In the genomic region with DNA sequence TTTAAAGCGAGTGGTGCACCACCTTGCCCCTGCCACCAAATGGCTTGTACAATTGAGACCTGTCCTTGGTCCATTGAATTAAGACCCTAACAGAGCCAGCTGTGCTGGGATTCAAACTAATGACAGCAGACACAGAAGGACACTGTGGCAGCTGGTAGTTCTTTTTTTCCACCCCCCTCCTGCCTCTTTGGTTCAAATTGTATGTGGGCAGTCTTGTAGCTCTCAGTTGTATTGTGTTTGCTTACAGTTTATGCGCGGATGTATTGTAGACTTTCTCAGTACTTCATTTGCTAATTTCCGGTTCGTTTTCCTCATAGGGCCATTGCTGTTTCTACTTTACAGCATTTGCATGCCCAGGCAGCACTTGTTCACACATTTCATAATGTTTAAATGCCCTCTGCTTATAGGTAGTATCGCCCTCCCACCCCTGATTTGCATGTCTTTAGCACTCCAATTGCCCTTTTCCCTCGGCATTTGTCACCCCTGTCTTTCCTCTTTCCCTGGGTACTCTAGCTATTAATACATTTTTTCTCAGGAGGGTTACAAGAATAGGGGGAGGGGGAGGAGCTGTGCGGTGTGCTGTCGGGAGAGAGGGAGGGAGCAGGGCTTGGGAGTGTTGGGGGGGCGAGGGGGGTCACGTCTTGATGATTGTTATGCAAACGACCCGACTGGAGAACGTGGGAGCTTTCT, we compare ENCODE assay signal across 8 mouse cellular contexts. TPM values are rescaled to one million over a fixed set of nuclear protein-coding genes. Genes with fewer than 3 reads are reported as not detected.
DNase-seq lines count a peak whose midpoint lies in the region; ATAC-seq and TF ChIP-seq lines count a peak whose summit lies in the region.

No protein-coding gene starts in this region.

- H3K4me3 ChIP-seq in CH12.LX (replicated peaks in 1 of 3; ENCODE audit: low read depth in 2 of 3, low read length in 2 of 3, poor library complexity in 1 of 3) = peak overlapping the region in 2 of 3 experiments; percentile 34 to 64
- peak overlapping the region; percentile 67 for H3K4me3 ChIP-seq in embryonic facial prominence, embryonic 15.5 days (replicated peaks)
- H3K4me3 ChIP-seq in hindbrain, embryonic 11.5 days (ENCODE audit: low read depth, low read length) = peak overlapping the region; percentile 71
- H3K4me3 ChIP-seq in liver, embryonic 15.5 days (replicated peaks) = peak overlapping the region; percentile 56

- no peak for TF ChIP-seq RAD21 in CH12.LX (IDR thresholded peaks at IDR 0.05; ENCODE audit: low read depth, low read length)

- TF ChIP-seq EP300 in CH12.LX (IDR thresholded peaks at IDR 0.05; ENCODE audit: low read length) = no peak

- peaks cover 57% of the 10 kb centered on the region for H3K27me3 ChIP-seq in CH12.LX (replicated peaks)
- no peaks in the 10 kb centered on the region for H3K27me3 ChIP-seq in embryonic facial prominence, embryonic 15.5 days
- no peaks in the 10 kb centered on the region for H3K27me3 ChIP-seq in hindbrain, embryonic 11.5 days (ENCODE audit: control insufficient read depth, insufficient read depth, low read length)
- peaks cover 78% of the 10 kb centered on the region for H3K27me3 ChIP-seq in liver, embryonic 15.5 days

- no peak overlapping the region for H3K27ac ChIP-seq in CH12.LX (ENCODE audit: insufficient read depth, low read depth)
- H3K27ac ChIP-seq in embryonic facial prominence, embryonic 15.5 days (replicated peaks) = peak overlapping the region; percentile 85
- peak overlapping the region; percentile 100 for H3K27ac ChIP-seq in hindbrain, embryonic 11.5 days (ENCODE audit: low read depth, low read length)
- H3K27ac ChIP-seq in liver, embryonic 15.5 days (replicated peaks) = no peak overlapping the region

- no peak for TF ChIP-seq POLR2A in CH12.LX (IDR thresholded peaks at IDR 0.05; ENCODE audit: low read depth, low read length)

- no peak for ATAC-seq in embryonic facial prominence, embryonic 15.5 days (ENCODE audit: insufficient number of reproducible peaks, low FRiP score, low TSS enrichment, low read depth)
- ATAC-seq in hindbrain, embryonic 11.5 days (ENCODE audit: low FRiP score) = peak; percentile 56
- no peak for ATAC-seq in liver, embryonic 15.5 days (ENCODE audit: insufficient read depth)

- peak overlapping the region; percentile 93 for H3K4me2 ChIP-seq in CH12.LX (ENCODE audit: insufficient read depth, low read depth, poor library complexity, severe bottlenecking)
- peak overlapping the region; percentile 88 for H3K4me2 ChIP-seq in embryonic facial prominence, embryonic 15.5 days (replicated peaks)
- H3K4me2 ChIP-seq in hindbrain, embryonic 11.5 days (replicated peaks; ENCODE audit: low read depth, low read length) = peak overlapping the region; percentile 86
- H3K4me2 ChIP-seq in liver, embryonic 15.5 days = peak overlapping the region; percentile 70

- H3K9ac ChIP-seq in CH12.LX (ENCODE audit: insufficient read depth, low read depth) = no peak overlapping the region
- H3K9ac ChIP-seq in embryonic facial prominence, embryonic 15.5 days = no peak overlapping the region
- peak overlapping the region; percentile 91 for H3K9ac ChIP-seq in hindbrain, embryonic 11.5 days (ENCODE audit: low read depth, low read length)
- no peak overlapping the region for H3K9ac ChIP-seq in liver, embryonic 15.5 days

- in situ Hi-C loops in CH12.LX (cut with MboI; ENCODE audit: low pct_ligation_motif_present, low pct_unique_long_range_greater_than_20kb, low sequenced_read_pairs) = no loop called here

- H3K4me1 ChIP-seq in CH12.LX (ENCODE audit: control insufficient read depth in 1 of 2, insufficient read depth in 2 of 2) = peaks cover 5 to 17% of the 10 kb centered on the region in 2 experiments; a peak in 3 of 4 replicates
- peaks cover 11% of the 10 kb centered on the region for H3K4me1 ChIP-seq in embryonic facial prominence, embryonic 15.5 days
- 0 out of 2 replicates have a peak, but pooled peaks cover 2% of the 10 kb centered on the region for H3K4me1 ChIP-seq in hindbrain, embryonic 11.5 days (replicated peaks; ENCODE audit: control insufficient read depth, insufficient read depth, low read length)
- H3K4me1 ChIP-seq in liver, embryonic 15.5 days (replicated peaks) = 0 out of 2 replicates have a peak, but pooled peaks cover 2% of the 10 kb centered on the region

- dilution Hi-C loops in CH12.LX (cut with MboI; ENCODE audit: extremely low pct_ligation_motif_present, extremely low pct_unique_long_range_greater_than_20kb, low sequenced_read_pairs) = no loop called here

- no peak for TF ChIP-seq CTCF in CH12.LX (conservative IDR thresholded peaks at IDR 0.05 in 1 of 2, IDR thresholded peaks at IDR 0.05 in 1 of 2; ENCODE audit: low read depth in 2 of 2, low read length in 2 of 2)

- 4% methylated on average over 14 of the region's 14 CpGs for WGBS in embryonic facial prominence, embryonic 15.5 days
- under 1% methylated on average over 14 of the region's 14 CpGs for WGBS in hindbrain, embryonic 11.5 days
- WGBS in liver, embryonic 15.5 days (ENCODE audit: insufficient replicate concordance) = 4% methylated on average over 14 of the region's 14 CpGs

- peak; percentile 33 for DNase-seq in CH12.LX (ENCODE audit: extremely low read depth)
- DNase-seq in R1 (ENCODE audit: low read depth, low spot score) = peak; percentile 21
- peak; percentile 84 for DNase-seq in hindbrain, embryonic 11.5 days (ENCODE audit: low spot score)
- peak; percentile 19 for DNase-seq in right cerebral cortex, postnatal 25 days
- no peak for DNase-seq in spleen, postnatal 4 days (ENCODE audit: low spot score in 2 of 2)
- no peak for DNase-seq in B cell, adult 2 months

- H3K79me2 ChIP-seq in CH12.LX (replicated peaks; ENCODE audit: control insufficient read depth, extremely low read depth, insufficient read depth, poor library complexity, severe bottlenecking) = no peaks in the 10 kb centered on the region

- H3K36me3 ChIP-seq in CH12.LX (replicated peaks in 1 of 2; ENCODE audit: control insufficient read depth in 1 of 2, insufficient read depth in 1 of 2, low read length in 1 of 2) = no peaks in the 10 kb centered on the region
- H3K36me3 ChIP-seq in embryonic facial prominence, embryonic 15.5 days = no peaks in the 10 kb centered on the region
- no peaks in the 10 kb centered on the region for H3K36me3 ChIP-seq in hindbrain, embryonic 11.5 days (ENCODE audit: control insufficient read depth, insufficient read depth, low read length)
- H3K36me3 ChIP-seq in liver, embryonic 15.5 days (replicated peaks) = no peaks in the 10 kb centered on the region

- no peaks in the 10 kb centered on the region for H3K9me3 ChIP-seq in CH12.LX (replicated peaks; ENCODE audit: low read length)
- no peaks in the 10 kb centered on the region for H3K9me3 ChIP-seq in embryonic facial prominence, embryonic 15.5 days (replicated peaks)
- no peaks in the 10 kb centered on the region for H3K9me3 ChIP-seq in hindbrain, embryonic 11.5 days (ENCODE audit: control insufficient read depth, low read length)
- no peaks in the 10 kb centered on the region for H3K9me3 ChIP-seq in liver, embryonic 15.5 days (replicated peaks)

TF ChIP-seq in CH12.LX, 34 proteins besides CTCF, POLR2A, EP300 and RAD21:
- TF ChIP-seq MAX (IDR thresholded peaks at IDR 0.05; ENCODE audit: low read length) (0 out of 2 replicates have a peak, but pooled peaks have one; percentile 10), MEF2A (IDR thresholded peaks at IDR 0.05; ENCODE audit: borderline replicate concordance, low read depth, low read length) (peak; percentile 45; the same call in 1 of the 2 replicates), ZKSCAN1 (IDR thresholded peaks at IDR 0.05; ENCODE audit: borderline replicate concordance, low read depth, low read length) (no peak), BHLHE40 (IDR thresholded peaks at IDR 0.05; ENCODE audit: low read depth, low read length) (0 out of 2 replicates have a peak, but pooled peaks have one; percentile 22), UBTF (IDR thresholded peaks at IDR 0.05; ENCODE audit: low read depth, low read length) (0 out of 2 replicates have a peak, but pooled peaks have one; percentile 28), SIN3A (IDR thresholded peaks at IDR 0.05; ENCODE audit: low read length) (0 out of 2 replicates have a peak, but pooled peaks have one; percentile 29), CHD1 (IDR thresholded peaks at IDR 0.05; ENCODE audit: low read depth, low read length) (no peak)

RNA-seq across cellular contexts. Expression of a gene that starts 2.5 kb away (rescaled TPM):
- total RNA-seq in CH12.LX (2012; rRNA removed) (not detected in 2 replicates), CH12.LX (2014; rRNA removed) (0.05 and 0.12 TPM in 2 replicates)
- polyA plus RNA-seq in CH12.LX (2012; ENCODE audit: insufficient read length, low read depth) = 0.19 TPM in 1 of 2 replicates, not detected in the other
- polyA plus RNA-seq in embryonic facial prominence, embryonic 15.5 days (2015; fragmentation: Nextera tagmentation; extraction: Ambion mirVana) = 4.7 and 5.1 TPM in 2 replicates
- polyA plus RNA-seq in hindbrain, embryonic 11.5 days (2014; fragmentation: Nextera tagmentation; extraction: Ambion mirVana) = 26.5 and 32.7 TPM in 2 replicates
- polyA plus RNA-seq in liver, embryonic 15.5 days (2015; fragmentation: Nextera tagmentation; extraction: Ambion mirVana) = 0.08 and 0.09 TPM in 2 replicates

Comparison
In these comparisons a context has a peak if more than half of its experiments do, and no peak if none do; other contexts are left out.
1. DNase-seq: peak in CH12.LX (single experiment), R1 (single experiment), hindbrain, embryonic 11.5 days (single experiment) and right cerebral cortex, postnatal 25 days (single experiment); none in spleen, postnatal 4 days (0 of 2) and B cell, adult 2 months (0 of 2).
2. H3K27ac ChIP-seq: peak in embryonic facial prominence, embryonic 15.5 days (single experiment) and hindbrain, embryonic 11.5 days (single experiment); none in CH12.LX (single experiment) and liver, embryonic 15.5 days (single experiment).
3. Peak in every context shown above with its lines, with median percentiles within 50 percentile points of each other: H3K4me2 ChIP-seq and H3K4me3 ChIP-seq.